Mouse (Mus musculus): ENCODE measurements around the gene Col20a1. TPM values are rescaled to one million over a fixed set of nuclear protein-coding genes. Genes with fewer than 3 reads are reported as not detected.

Gene Col20a1
- total and polyA plus RNA-seq, 2 experiments from 2014 or later, result 0.05 to 0.15 TPM

- 70% methylated on average over 4 of the region's 4 CpGs for WGBS
- Histone ChIP-seq H3K4me1 (ENCODE audit: control insufficient read depth, insufficient read depth) (no peaks in the 10 kb centered on the region), H3K27ac (ENCODE audit: low read depth) (no peak overlapping the region), H3K9me3 (replicated peaks; ENCODE audit: control insufficient read depth, low read length) (no peaks in the 10 kb centered on the region), H3K4me3 (ENCODE audit: low read depth, low read length) (no peak overlapping the region), H3K9ac (replicated peaks; ENCODE audit: low read depth, low read length) (no peak overlapping the region), H3K4me2 (ENCODE audit: low read depth, low read length) (no peak overlapping the region), H3K36me3 (replicated peaks; ENCODE audit: control insufficient read depth, insufficient read depth, low read length) (no peaks in the 10 kb centered on the region), H3K27me3 (ENCODE audit: control insufficient read depth, insufficient read depth, low read length) (0 out of 2 replicates have a peak, but pooled peaks cover 3% of the 10 kb centered on the region)
- ATAC-seq (ENCODE audit: insufficient read depth, low read depth) (no peak), DNase-seq (ENCODE audit: low spot score) (no peak)
- no peak for TF ChIP-seq CTCF (IDR thresholded peaks at IDR 0.05; ENCODE audit: low read depth)
- no peak for TF ChIP-seq EP300 (IDR thresholded peaks at IDR 0.05; ENCODE audit: low read depth)
Observed at GRCm38 (mm10) chr2:180995457-180995856, 9.1 kb downstream of the Col20a1 start.

GRCm38 (mm10) chr2:180996436-180996835 lies 10.1 kb downstream of the Col20a1 start:
- Histone ChIP-seq H3K27me3 (ENCODE audit: control insufficient read depth, insufficient read depth, low read length) (0 out of 2 replicates have a peak, but pooled peaks cover 3% of the 10 kb centered on the region), H3K9ac (replicated peaks; ENCODE audit: low read depth, low read length) (no peak overlapping the region), H3K9me3 (replicated peaks; ENCODE audit: control insufficient read depth, low read length) (no peaks in the 10 kb centered on the region), H3K36me3 (replicated peaks; ENCODE audit: control insufficient read depth, insufficient read depth, low read length) (no peaks in the 10 kb centered on the region), H3K4me2 (ENCODE audit: low read depth, low read length) (no peak overlapping the region), H3K27ac (ENCODE audit: low read depth) (no peak overlapping the region), H3K4me3 (ENCODE audit: low read depth, low read length) (no peak overlapping the region), H3K4me1 (ENCODE audit: control insufficient read depth, insufficient read depth) (no peaks in the 10 kb centered on the region)
- peak; percentile 85 for TF ChIP-seq CTCF (IDR thresholded peaks at IDR 0.05; ENCODE audit: low read depth)
- no peak for TF ChIP-seq EP300 (IDR thresholded peaks at IDR 0.05; ENCODE audit: low read depth)
- DNase-seq (ENCODE audit: low spot score) (peak; percentile 47), ATAC-seq (ENCODE audit: insufficient read depth, low read depth) (0 out of 2 replicates have a peak, but pooled peaks have one; percentile 19)
- 14% methylated on average over 5 of the region's 5 CpGs for WGBS

GRCm38 (mm10) chr2:180996905-180997304 lies 10.6 kb downstream of the Col20a1 start:
- Histone ChIP-seq H3K36me3 (replicated peaks; ENCODE audit: control insufficient read depth, insufficient read depth, low read length) (no peaks in the 10 kb centered on the region), H3K27ac (ENCODE audit: low read depth) (no peak overlapping the region), H3K9ac (replicated peaks; ENCODE audit: low read depth, low read length) (no peak overlapping the region), H3K9me3 (replicated peaks; ENCODE audit: control insufficient read depth, low read length) (no peaks in the 10 kb centered on the region), H3K27me3 (ENCODE audit: control insufficient read depth, insufficient read depth, low read length) (0 out of 2 replicates have a peak, but pooled peaks cover 3% of the 10 kb centered on the region), H3K4me3 (ENCODE audit: low read depth, low read length) (no peak overlapping the region), H3K4me2 (ENCODE audit: low read depth, low read length) (no peak overlapping the region), H3K4me1 (ENCODE audit: control insufficient read depth, insufficient read depth) (no peaks in the 10 kb centered on the region)
- ATAC-seq (ENCODE audit: insufficient read depth, low read depth), result no peak
- DNase-seq (ENCODE audit: low spot score), result no peak
- TF ChIP-seq EP300 (IDR thresholded peaks at IDR 0.05; ENCODE audit: low read depth) (no peak), CTCF (IDR thresholded peaks at IDR 0.05; ENCODE audit: low read depth) (no peak)
- WGBS, result 62% methylated on average over 3 of the region's 3 CpGs

- no peak overlapping the region for H3K27ac ChIP-seq (ENCODE audit: low read depth)
- no peaks in the 10 kb centered on the region for H3K9me3 ChIP-seq (replicated peaks; ENCODE audit: control insufficient read depth, low read length)
- no peak for ATAC-seq (ENCODE audit: insufficient read depth, low read depth)
- H3K36me3 ChIP-seq (replicated peaks; ENCODE audit: control insufficient read depth, insufficient read depth, low read length), result no peaks in the 10 kb centered on the region
- no peaks in the 10 kb centered on the region for H3K27me3 ChIP-seq (ENCODE audit: control insufficient read depth, insufficient read depth, low read length)
- H3K4me3 ChIP-seq (ENCODE audit: low read depth, low read length), result no peak overlapping the region
- H3K4me1 ChIP-seq (ENCODE audit: control insufficient read depth, insufficient read depth), result no peaks in the 10 kb centered on the region
- TF ChIP-seq CTCF (IDR thresholded peaks at IDR 0.05; ENCODE audit: low read depth), result no peak
- no peak for TF ChIP-seq EP300 (IDR thresholded peaks at IDR 0.05; ENCODE audit: low read depth)
- no peak overlapping the region for H3K9ac ChIP-seq (replicated peaks; ENCODE audit: low read depth, low read length)
- WGBS, result 62% methylated on average over 4 of the region's 4 CpGs
- no peak overlapping the region for H3K4me2 ChIP-seq (ENCODE audit: low read depth, low read length)
- no peak for DNase-seq (ENCODE audit: low spot score)
Observed at GRCm38 (mm10) chr2:181007054-181007453, 20.7 kb downstream of the Col20a1 start.

- 77% methylated on average over 5 of the region's 5 CpGs for WGBS
- no peak for TF ChIP-seq CTCF (IDR thresholded peaks at IDR 0.05; ENCODE audit: low read depth)
- TF ChIP-seq EP300 (IDR thresholded peaks at IDR 0.05; ENCODE audit: low read depth), result no peak
Observed at GRCm38 (mm10) chr2:181008339-181008738, 22.0 kb downstream of the Col20a1 start.

GRCm38 (mm10) chr2:181031406-181031934 lies 45.1 kb downstream of the Col20a1 start:
- H3K4me3 ChIP-seq (ENCODE audit: low read depth, low read length), result no peak overlapping the region
- H3K36me3 ChIP-seq (replicated peaks; ENCODE audit: control insufficient read depth, insufficient read depth, low read length), result no peaks in the 10 kb centered on the region
- no peaks in the 10 kb centered on the region for H3K9me3 ChIP-seq (replicated peaks; ENCODE audit: control insufficient read depth, low read length)
- 76% methylated on average over 11 of the region's 11 CpGs for WGBS
- no peak for TF ChIP-seq CTCF (IDR thresholded peaks at IDR 0.05; ENCODE audit: low read depth)
- TF ChIP-seq EP300 (IDR thresholded peaks at IDR 0.05; ENCODE audit: low read depth), result no peak
- no peak overlapping the region for H3K27ac ChIP-seq (ENCODE audit: low read depth)
- H3K4me2 ChIP-seq (ENCODE audit: low read depth, low read length), result no peak overlapping the region
- ATAC-seq (ENCODE audit: insufficient read depth, low read depth) (no peak), DNase-seq (ENCODE audit: low spot score) (no peak)
- 0 out of 2 replicates have a peak, but pooled peaks cover 10% of the 10 kb centered on the region for H3K4me1 ChIP-seq (ENCODE audit: control insufficient read depth, insufficient read depth)
- H3K9ac ChIP-seq (replicated peaks; ENCODE audit: low read depth, low read length), result no peak overlapping the region
- peaks cover 81% of the 10 kb centered on the region for H3K27me3 ChIP-seq (ENCODE audit: control insufficient read depth, insufficient read depth, low read length)

More at GRCm38 (mm10) chr2:181008339-181008738, 22.0 kb downstream of the Col20a1 start:
- H3K4me3 ChIP-seq (ENCODE audit: low read depth, low read length), result no peak overlapping the region
- H3K27ac ChIP-seq (ENCODE audit: low read depth), result no peak overlapping the region
- H3K9ac ChIP-seq (replicated peaks; ENCODE audit: low read depth, low read length), result no peak overlapping the region
- no peaks in the 10 kb centered on the region for H3K36me3 ChIP-seq (replicated peaks; ENCODE audit: control insufficient read depth, insufficient read depth, low read length)
- no peaks in the 10 kb centered on the region for H3K4me1 ChIP-seq (ENCODE audit: control insufficient read depth, insufficient read depth)
- H3K27me3 ChIP-seq (ENCODE audit: control insufficient read depth, insufficient read depth, low read length), result no peaks in the 10 kb centered on the region
- ATAC-seq (ENCODE audit: insufficient read depth, low read depth), result no peak
- no peak for DNase-seq (ENCODE audit: low spot score)
- H3K4me2 ChIP-seq (ENCODE audit: low read depth, low read length), result no peak overlapping the region
- H3K9me3 ChIP-seq (replicated peaks; ENCODE audit: control insufficient read depth, low read length), result no peaks in the 10 kb centered on the region
